Mouse (Mus musculus): ENCODE data around the gene Etv1.

- no peak for TF ChIP-seq CTCF (IDR thresholded peaks at IDR 0.05; ENCODE audit: borderline replicate concordance, control insufficient read depth, extremely low read depth, insufficient read depth, low read length, poor library complexity)
- no peak for TF ChIP-seq POLR2A (IDR thresholded peaks at IDR 0.05; ENCODE audit: control insufficient read depth, extremely low read depth, insufficient read depth, low read length, poor library complexity)
Observed at GRCm38 (mm10) chr12:38729661-38730060, 49.5 kb upstream of the Etv1 start.

All from thymus, adult 2 months (tissue).